Mouse (Mus musculus) heart, adult 2 months (tissue): ENCODE measurements around the gene Akap2.

Experiments
- CTCF ChIP-seq: fragments of 200-600 bp; IDR thresholded peaks from 2 replicates; pipeline ENCODE4 v1.8.1; 2022; ENCODE audit warnings: antibody characterized with exemption, mild to moderate bottlenecking, moderate library complexity
- EP300 ChIP-seq: fragments of 200-500 bp; IDR thresholded peaks from 2 replicates; pipeline ENCODE4 v1.6.1; 2011; ENCODE audit warnings: low read depth, low read length, control low read depth; ENCODE audit not compliant: insufficient read depth
- POLR2A ChIP-seq: fragments of 200-500 bp; IDR thresholded peaks from 2 replicates; pipeline ENCODE4 v1.6.1; 2011; ENCODE audit warnings: mild to moderate bottlenecking, low read depth, low read length, control low read depth; ENCODE audit not compliant: insufficient read depth

- TF ChIP-seq CTCF = no peak
- no peak for TF ChIP-seq EP300
- TF ChIP-seq POLR2A = no peak
Measured at GRCm38 (mm10) chr4:57793989-57794388, 76.5 kb downstream of the Akap2 start.
